Mouse (Mus musculus) olfactory bulb, adult 2 months (tissue): ENCODE data around the gene Ifngr2.

Source experiments
- CTCF ChIP-seq: fragments of 200-500 bp; IDR thresholded peaks from 2 replicates; pipeline ENCODE4 v1.5.1; 2012; ENCODE audit warnings: low read depth, mild to moderate bottlenecking, low read length, moderate library complexity; ENCODE audit not compliant: insufficient read depth
- POLR2A ChIP-seq: fragments of 200-500 bp; IDR thresholded peaks from 2 replicates; pipeline ENCODE4 v1.6.1; 2012; ENCODE audit warnings: mild to moderate bottlenecking, low read depth, low read length, moderate library complexity; ENCODE audit not compliant: insufficient read depth

DNA sequence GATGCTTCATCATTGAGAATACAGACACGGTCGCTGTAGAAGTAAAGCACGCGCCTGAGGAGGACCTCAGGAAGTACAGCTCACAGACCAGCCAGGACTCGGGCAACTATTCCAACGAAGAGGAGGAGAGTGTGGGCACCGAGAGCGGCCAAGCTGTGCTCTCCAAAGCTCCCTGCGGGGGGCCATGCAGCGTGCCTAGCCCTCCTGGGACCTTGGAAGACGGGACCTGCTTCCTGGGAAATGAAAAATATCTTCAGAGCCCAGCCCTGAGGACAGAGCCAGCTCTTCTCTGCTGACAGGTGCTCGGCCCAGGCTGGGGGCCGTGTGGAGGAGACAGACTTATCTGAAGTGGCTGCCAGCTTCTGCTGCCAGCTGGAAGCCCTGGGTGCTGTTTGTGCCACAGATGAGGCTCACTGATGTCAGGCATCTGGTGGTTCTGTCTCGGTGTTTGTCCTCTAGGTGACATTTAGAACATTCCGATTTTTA lies 41.7 kb upstream of the Ifngr2 start:
- TF ChIP-seq CTCF, result no peak
- no peak for TF ChIP-seq POLR2A
